Mouse (Mus musculus) bone marrow macrophage, adult 2 months (primary cell): ENCODE results near the gene Gm47969.

Experiments used
- CTCF ChIP-seq: IDR thresholded peaks from 2 replicates; pipeline ENCODE4 v1.5.1; 2012; ENCODE audit warnings: low read depth, mild to moderate bottlenecking, low read length, moderate library complexity
- POLR2A ChIP-seq: IDR thresholded peaks from 2 replicates; pipeline ENCODE4 v1.6.1; 2012; ENCODE audit warnings: mild to moderate bottlenecking, low read depth, low read length, borderline replicate concordance

- no peak for TF ChIP-seq POLR2A
- no peak for TF ChIP-seq CTCF
These were observed 12.2 kb upstream of the Gm47969 start for GRCm38 (mm10) chr1:83032508-83032907.
